In the genomic region with DNA sequence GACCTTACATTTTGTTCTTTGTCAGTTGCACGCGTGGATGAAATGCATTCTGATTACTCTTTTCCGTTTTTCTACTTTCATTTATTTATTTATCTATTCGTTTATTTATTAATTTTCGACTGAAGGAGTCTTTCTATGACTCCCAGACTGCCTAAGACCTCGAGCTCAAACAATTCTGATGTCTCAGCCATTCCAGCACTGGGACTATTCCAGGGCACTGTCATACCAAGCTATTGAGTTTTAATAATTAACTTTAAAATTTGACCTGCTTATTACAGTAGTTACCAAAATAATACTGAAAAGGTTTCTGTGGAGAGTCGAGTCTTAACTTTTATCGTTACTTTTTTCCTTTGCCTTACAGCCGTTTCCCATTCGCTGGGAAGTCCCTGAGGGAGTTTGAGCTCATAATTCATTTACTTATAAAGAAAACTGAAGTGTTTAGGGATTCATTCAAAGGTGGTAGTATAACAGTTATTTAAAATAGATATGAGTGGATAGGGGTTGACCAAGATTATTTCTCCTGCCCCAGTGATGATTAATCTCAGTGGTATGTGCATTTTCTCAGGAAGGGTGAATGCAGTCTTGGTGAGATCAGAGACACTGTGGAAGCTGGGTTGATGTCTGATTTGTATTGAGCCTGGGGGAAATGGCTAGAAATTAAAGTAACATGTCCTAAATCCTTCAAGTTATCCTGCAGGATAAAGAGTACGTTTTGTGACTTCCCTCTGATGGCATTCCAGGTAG, we compare ENCODE assay signal across 8 mouse cellular contexts. TPM values are rescaled to one million over a fixed set of nuclear protein-coding genes. Genes with fewer than 3 reads are reported as not detected.
DNase-seq lines count a peak whose midpoint lies in the region; ATAC-seq and TF ChIP-seq lines count a peak whose summit lies in the region.

No protein-coding gene starts in this region.

- peaks cover 9% of the 10 kb centered on the region; the same call in 1 of the 2 replicates for H3K79me2 ChIP-seq in liver, adult 2 months (ENCODE audit: control insufficient read depth, insufficient read depth, low read length)

- H3K9me3 ChIP-seq in forebrain, embryonic 10.5 days, result no peaks in the 10 kb centered on the region
- H3K9me3 ChIP-seq in neural tube, embryonic 14.5 days (ENCODE audit: control insufficient read depth, low read length), result no peaks in the 10 kb centered on the region

- H3K27ac ChIP-seq in liver, adult 2 months (replicated peaks; ENCODE audit: insufficient read depth, low read depth, low read length), result peak overlapping the region; percentile 77; the same call in 1 of the 2 replicates
- H3K27ac ChIP-seq in forebrain, embryonic 10.5 days, result 0 out of 2 replicates have a peak overlapping the region, but pooled peaks have one; percentile 91
- no peak overlapping the region for H3K27ac ChIP-seq in neural tube, embryonic 14.5 days (ENCODE audit: low read depth, low read length)

- 17% methylated on average over 11 of the region's 11 CpGs for WGBS in liver, adult 2 months
- WGBS in forebrain, embryonic 10.5 days, result 60% methylated on average over 11 of the region's 11 CpGs
- WGBS in neural tube, embryonic 14.5 days, result 50% methylated on average over 11 of the region's 11 CpGs

- H3K9ac ChIP-seq in liver, adult 2 months (ENCODE audit: low read depth, low read length), result peak overlapping the region; percentile 29; the same call in 1 of the 2 replicates
- H3K9ac ChIP-seq in neural tube, embryonic 14.5 days (replicated peaks; ENCODE audit: low read depth, low read length), result no peak overlapping the region

- TF ChIP-seq POLR2A in liver, adult 2 months (IDR thresholded peaks at IDR 0.05; ENCODE audit: extremely low read depth, insufficient read depth, low read length), result no peak

- peak overlapping the region; percentile 81 for H3K4me2 ChIP-seq in neural tube, embryonic 14.5 days (ENCODE audit: low read depth, low read length)

- no peak for ATAC-seq in neural tube, embryonic 14.5 days (ENCODE audit: low read depth)

- H3K4me1 ChIP-seq in liver, adult 2 months (ENCODE audit: control insufficient read depth, insufficient read depth, low read length), result peaks cover 14% of the 10 kb centered on the region
- peaks cover 19% of the 10 kb centered on the region for H3K4me1 ChIP-seq in forebrain, embryonic 10.5 days
- H3K4me1 ChIP-seq in neural tube, embryonic 14.5 days (ENCODE audit: control insufficient read depth, insufficient read depth, low read length), result 0 out of 2 replicates have a peak, but pooled peaks cover 2% of the 10 kb centered on the region

- TF ChIP-seq CTCF in liver, adult 2 months (IDR thresholded peaks at IDR 0.05; ENCODE audit: low read depth, low read length), result no peak

- peak; percentile 71 for DNase-seq in liver, adult 2 months (ENCODE audit: extremely low read depth, low read depth, low spot score)
- no peak for DNase-seq in liver
- no peak for DNase-seq in forebrain, embryonic 10.5 days (ENCODE audit: extremely low spot score, low spot score)
- peak; percentile 35 for DNase-seq in kidney, postnatal 14 days
- DNase-seq in frontal cortex, postnatal 10 days (ENCODE audit: low spot score in 2 of 2), result no peak
- no peak for DNase-seq in urinary bladder, postnatal 25 days (ENCODE audit: low spot score)
- no peak for DNase-seq in adrenal gland, postnatal 10 days

- peak overlapping the region; percentile 99; the same call in 1 of the 2 replicates for H3K4me3 ChIP-seq in liver, adult 2 months (ENCODE audit: insufficient read depth, low read depth, low read length)
- H3K4me3 ChIP-seq in forebrain, embryonic 10.5 days, result peak overlapping the region; percentile 79
- H3K4me3 ChIP-seq in neural tube, embryonic 14.5 days (ENCODE audit: low read depth, low read length), result peak overlapping the region; percentile 48

- H3K36me3 ChIP-seq in liver, adult 2 months (ENCODE audit: control insufficient read depth, insufficient read depth, low read length), result no peaks in the 10 kb centered on the region
- H3K36me3 ChIP-seq in forebrain, embryonic 10.5 days (replicated peaks), result no peaks in the 10 kb centered on the region
- H3K36me3 ChIP-seq in neural tube, embryonic 14.5 days (ENCODE audit: control insufficient read depth, insufficient read depth, low read length), result no peaks in the 10 kb centered on the region

- H3K27me3 ChIP-seq in liver, adult 2 months (ENCODE audit: control insufficient read depth, insufficient read depth, low read length), result no peaks in the 10 kb centered on the region
- no peaks in the 10 kb centered on the region for H3K27me3 ChIP-seq in forebrain, embryonic 10.5 days (ENCODE audit: poor library complexity, severe bottlenecking)
- H3K27me3 ChIP-seq in neural tube, embryonic 14.5 days (ENCODE audit: control insufficient read depth, insufficient read depth, low read length), result no peaks in the 10 kb centered on the region

RNA-seq across cellular contexts. Expression of a gene that starts 56.9 kb away (rescaled TPM):
- 42.9 and 74.3 TPM in 2 replicates for total RNA-seq in liver, adult 2 months (2014; rRNA removed)
- polyA plus RNA-seq in liver, adult 2 months (2012; rRNA removed), result 14.3 and 14.4 TPM in 2 replicates
- 51.1 and 53.7 TPM in 2 replicates for polyA plus RNA-seq in forebrain, embryonic 10.5 days (2016; fragmentation: Nextera tagmentation; extraction: Ambion mirVana)
- 30.1 and 40.3 TPM in 2 replicates for polyA plus RNA-seq in neural tube, embryonic 14.5 days (2014; fragmentation: Nextera tagmentation; extraction: Ambion mirVana)
- total RNA-seq in adrenal gland, postnatal 10 days (2021), result 10 to 100 TPM; 51.1 to 58.6 TPM

Comparison
In these comparisons a context has a peak if more than half of its experiments do, and no peak if none do; other contexts are left out.
1. DNase-seq: peak in liver, adult 2 months (single experiment) and kidney, postnatal 14 days (single experiment); none in liver (single experiment), forebrain, embryonic 10.5 days (single experiment), frontal cortex, postnatal 10 days (0 of 2), urinary bladder, postnatal 25 days (single experiment) and adrenal gland, postnatal 10 days (single experiment).
2. H3K4me3 ChIP-seq: peak in every context shown above with its lines; median percentile 99 in liver, adult 2 months; 79 in forebrain, embryonic 10.5 days; 48 in neural tube, embryonic 14.5 days.